Mouse (Mus musculus): ENCODE results near the gene Icam1. TPM values are rescaled to one million over a fixed set of nuclear protein-coding genes. Genes with fewer than 3 reads are reported as not detected.
"Not testable (repeated sequence)": the region's sequence is repeated elsewhere in the genome, so short reads cannot be mapped to it uniquely, and the experiment has no call there.

The Icam1 gene
- polyA plus RNA-seq, 1 experiment from 2014 or later = 10.3 TPM

GRCm38 (mm10) chr9:21043563-21043962 is 27.8 kb downstream of the Icam1 start:
- H3K36me3 ChIP-seq (ENCODE audit: control insufficient read depth, insufficient read depth, low read length) = no peaks in the 10 kb centered on the region
- H3K4me2 ChIP-seq (replicated peaks; ENCODE audit: low read depth, low read length) = no peak overlapping the region
- 80% methylated on average over 4 of the region's 4 CpGs for WGBS
- H3K9ac ChIP-seq (ENCODE audit: low read depth, low read length) = no peak overlapping the region
- no peak overlapping the region for H3K4me3 ChIP-seq (ENCODE audit: low read length)
- H3K27me3 ChIP-seq (ENCODE audit: control insufficient read depth, insufficient read depth, low read length) = peaks cover 6% of the 10 kb centered on the region; the same call in 1 of the 2 replicates
- no peaks in the 10 kb centered on the region for H3K4me1 ChIP-seq (ENCODE audit: control insufficient read depth, insufficient read depth, low read length)
- no peaks in the 10 kb centered on the region for H3K9me3 ChIP-seq (ENCODE audit: control insufficient read depth, low read length)
- no peak overlapping the region for H3K27ac ChIP-seq (ENCODE audit: low read depth, low read length)
- no peak for ATAC-seq (ENCODE audit: low FRiP score, low TSS enrichment)

DNA sequence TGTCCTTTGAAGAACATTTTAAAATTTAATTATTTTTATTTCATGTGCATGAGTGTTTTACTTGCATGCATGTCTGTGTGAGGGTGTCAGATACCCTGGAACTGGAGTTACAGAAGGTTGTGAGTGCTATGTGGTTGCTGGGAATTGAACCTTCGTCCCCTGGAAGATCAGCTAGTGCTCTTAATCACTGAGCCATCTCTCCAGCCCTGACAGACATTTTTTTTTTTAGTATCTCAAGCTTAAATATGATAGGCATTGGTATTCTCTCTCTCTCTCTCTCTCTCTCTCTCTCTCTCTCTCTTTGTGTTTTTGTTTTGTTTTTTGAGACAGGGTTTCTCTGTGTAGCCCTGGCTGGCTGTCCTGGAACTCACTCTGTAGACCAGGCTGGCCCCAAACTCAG is 29.0 kb downstream of the Icam1 start:
- ATAC-seq (ENCODE audit: low FRiP score, low TSS enrichment); H3K27me3 ChIP-seq (ENCODE audit: control insufficient read depth, insufficient read depth, low read length); H3K4me2 ChIP-seq (replicated peaks; ENCODE audit: low read depth, low read length); H3K9me3 ChIP-seq (ENCODE audit: control insufficient read depth, low read length); H3K4me1 ChIP-seq (ENCODE audit: control insufficient read depth, insufficient read depth, low read length); H3K9ac ChIP-seq (ENCODE audit: low read depth, low read length); H3K27ac ChIP-seq (ENCODE audit: low read depth, low read length); H3K36me3 ChIP-seq (ENCODE audit: control insufficient read depth, insufficient read depth, low read length); H3K4me3 ChIP-seq (ENCODE audit: low read length): not testable (repeated sequence)
- WGBS = 83% methylated on average over 1 of the region's 1 CpGs

- no peaks in the 10 kb centered on the region for H3K4me1 ChIP-seq (ENCODE audit: control insufficient read depth, insufficient read depth, low read length)
- no peaks in the 10 kb centered on the region for H3K27me3 ChIP-seq (ENCODE audit: control insufficient read depth, insufficient read depth, low read length)
- H3K9ac ChIP-seq (ENCODE audit: low read depth, low read length) = no peak overlapping the region
- H3K9me3 ChIP-seq (ENCODE audit: control insufficient read depth, low read length) = no peaks in the 10 kb centered on the region
- 81% methylated on average over 3 of the region's 3 CpGs for WGBS
- H3K36me3 ChIP-seq (ENCODE audit: control insufficient read depth, insufficient read depth, low read length) = no peaks in the 10 kb centered on the region
- H3K4me3 ChIP-seq (ENCODE audit: low read length) = no peak overlapping the region
- H3K4me2 ChIP-seq (replicated peaks; ENCODE audit: low read depth, low read length) = no peak overlapping the region
- H3K27ac ChIP-seq (ENCODE audit: low read depth, low read length) = no peak overlapping the region
- no peak for ATAC-seq (ENCODE audit: low FRiP score, low TSS enrichment)
These were observed 29.4 kb downstream of the Icam1 start for GRCm38 (mm10) chr9:21045235-21045634.

DNA sequence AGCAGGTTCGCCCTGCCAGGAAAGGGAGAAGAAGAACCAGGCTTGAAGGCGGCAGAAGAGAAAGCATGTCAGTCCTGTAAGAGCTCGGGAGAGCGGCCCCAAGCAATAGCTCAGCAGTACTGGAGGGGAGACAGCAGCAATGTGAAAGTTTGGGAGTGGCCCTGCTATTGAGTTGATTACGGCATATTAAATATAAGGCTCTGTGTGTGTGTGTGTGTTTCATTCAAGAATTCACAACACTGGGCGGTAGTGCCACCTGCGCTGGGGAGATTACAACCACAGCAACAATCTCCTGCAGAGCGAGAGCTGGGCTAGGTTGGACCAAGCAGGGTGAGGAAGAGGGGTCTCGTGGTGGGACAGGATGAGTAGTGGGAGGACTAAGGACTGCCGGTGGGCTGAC is 35.8 kb downstream of the Icam1 start:
- Histone ChIP-seq H3K27me3 (ENCODE audit: control insufficient read depth, insufficient read depth, low read length) (no peaks in the 10 kb centered on the region), H3K27ac (ENCODE audit: low read depth, low read length) (no peak overlapping the region), H3K36me3 (ENCODE audit: control insufficient read depth, insufficient read depth, low read length) (no peaks in the 10 kb centered on the region), H3K9ac (ENCODE audit: low read depth, low read length) (no peak overlapping the region), H3K9me3 (ENCODE audit: control insufficient read depth, low read length) (no peaks in the 10 kb centered on the region), H3K4me3 (ENCODE audit: low read length) (no peak overlapping the region), H3K4me1 (ENCODE audit: control insufficient read depth, insufficient read depth, low read length) (no peaks in the 10 kb centered on the region), H3K4me2 (replicated peaks; ENCODE audit: low read depth, low read length) (no peak overlapping the region)
- no peak for ATAC-seq (ENCODE audit: low FRiP score, low TSS enrichment)
- 62% methylated on average over 10 of the region's 10 CpGs for WGBS

- ATAC-seq (ENCODE audit: low FRiP score, low TSS enrichment) = no peak
These were observed 47.1 kb downstream of the Icam1 start for GRCm38 (mm10) chr9:21062928-21063327.

DNA sequence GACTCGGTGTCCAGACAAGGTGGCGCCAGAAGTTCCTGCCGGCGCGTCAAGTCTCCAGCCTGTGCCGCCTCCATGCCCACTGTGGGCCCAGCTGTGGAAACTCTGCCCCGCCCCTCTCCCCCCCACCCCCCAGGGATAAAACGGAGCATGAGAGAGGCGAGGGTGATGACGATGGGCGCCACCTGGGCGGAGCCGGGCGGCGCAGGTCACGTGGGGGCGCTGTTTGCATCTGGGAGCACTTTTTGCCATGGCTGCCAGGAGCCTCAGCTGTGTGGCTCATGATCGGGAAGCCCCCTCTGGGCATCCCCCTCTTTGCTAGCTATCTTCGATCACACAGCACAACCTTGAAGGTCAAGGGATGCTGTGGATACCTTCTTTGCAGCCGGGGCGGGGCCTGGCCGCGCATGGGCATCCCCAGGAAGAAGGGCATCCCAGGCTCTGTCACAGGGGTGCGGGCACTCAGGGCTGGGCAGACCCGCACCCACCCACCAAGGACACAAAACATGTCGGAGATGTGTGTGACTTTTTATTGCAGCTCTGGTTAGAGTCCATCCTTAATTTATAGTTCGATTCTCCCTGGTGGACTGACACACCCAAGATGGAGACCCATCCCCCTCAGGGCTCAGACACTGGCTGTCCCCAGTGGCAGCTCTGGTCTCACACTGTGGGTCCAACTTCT is 51.4 kb downstream of the Icam1 start, which contains the start of gene Zglp1:
Gene Zglp1, minus strand, starts transcription at position 88 of the 679 bp plus-strand sequence.
- peaks cover 49% of the 10 kb centered on the region for H3K36me3 ChIP-seq (ENCODE audit: control insufficient read depth, insufficient read depth, low read length)
- 86% methylated on average over 26 of the region's 27 CpGs for WGBS
- no peak for ATAC-seq (ENCODE audit: low FRiP score, low TSS enrichment)

More at GRCm38 (mm10) chr9:21062928-21063327, 47.1 kb downstream of the Icam1 start:
- Histone ChIP-seq H3K4me2 (replicated peaks; ENCODE audit: low read depth, low read length) (no peak overlapping the region), H3K4me1 (ENCODE audit: control insufficient read depth, insufficient read depth, low read length) (no peaks in the 10 kb centered on the region), H3K9me3 (ENCODE audit: control insufficient read depth, low read length) (no peaks in the 10 kb centered on the region), H3K27ac (ENCODE audit: low read depth, low read length) (no peak overlapping the region), H3K36me3 (ENCODE audit: control insufficient read depth, insufficient read depth, low read length) (peaks cover 38% of the 10 kb centered on the region), H3K27me3 (ENCODE audit: control insufficient read depth, insufficient read depth, low read length) (no peaks in the 10 kb centered on the region), H3K4me3 (ENCODE audit: low read length) (no peak overlapping the region), H3K9ac (ENCODE audit: low read depth, low read length) (no peak overlapping the region)
- 85% methylated on average over 2 of the region's 2 CpGs for WGBS

DNA sequence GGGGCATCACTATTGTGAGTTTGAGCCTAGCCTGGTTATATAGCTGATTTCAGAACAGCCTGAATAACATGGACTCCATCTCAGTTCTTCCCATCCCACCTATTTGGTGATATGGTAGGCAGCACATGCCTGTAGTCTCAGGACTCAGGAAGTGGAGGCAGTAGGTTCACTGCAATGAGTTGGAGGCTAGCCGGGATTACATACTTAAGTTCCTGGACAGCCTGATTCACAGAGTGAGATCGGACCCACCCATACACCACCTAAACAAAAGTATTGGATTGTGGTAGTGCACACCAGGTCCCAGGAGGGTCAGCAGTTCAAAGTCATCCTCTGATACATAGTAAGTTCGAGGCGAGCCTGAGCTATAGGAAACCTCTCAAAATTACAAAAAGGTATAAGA is 56.9 kb downstream of the Icam1 start:
- H3K4me2 ChIP-seq (replicated peaks; ENCODE audit: low read depth, low read length) = peak overlapping the region; percentile 63
- peaks cover 6% of the 10 kb centered on the region; the same call in 1 of the 2 replicates for H3K4me1 ChIP-seq (ENCODE audit: control insufficient read depth, insufficient read depth, low read length)
- H3K36me3 ChIP-seq (ENCODE audit: control insufficient read depth, insufficient read depth, low read length) = peaks cover 40% of the 10 kb centered on the region
- H3K9ac ChIP-seq (ENCODE audit: low read depth, low read length) = peak overlapping the region; percentile 82
- H3K4me3 ChIP-seq (ENCODE audit: low read length) = peak overlapping the region; percentile 70
- H3K27me3 ChIP-seq (ENCODE audit: control insufficient read depth, insufficient read depth, low read length) = no peaks in the 10 kb centered on the region
- H3K27ac ChIP-seq (ENCODE audit: low read depth, low read length) = no peak overlapping the region
- peak; percentile 24 for ATAC-seq (ENCODE audit: low FRiP score, low TSS enrichment)
- WGBS = 10% methylated on average over 4 of the region's 4 CpGs
- H3K9me3 ChIP-seq (ENCODE audit: control insufficient read depth, low read length) = no peaks in the 10 kb centered on the region

More for the DNA sequence above, 51.4 kb downstream of the Icam1 start, which contains the start of gene Zglp1:
- no peaks in the 10 kb centered on the region for H3K27me3 ChIP-seq (ENCODE audit: control insufficient read depth, insufficient read depth, low read length)
- peaks cover 2% of the 10 kb centered on the region; the same call in 1 of the 2 replicates for H3K4me1 ChIP-seq (ENCODE audit: control insufficient read depth, insufficient read depth, low read length)
- no peak within 1 kb of the TSS for H3K4me2 ChIP-seq (replicated peaks; ENCODE audit: low read depth, low read length)
- H3K4me3 ChIP-seq (ENCODE audit: low read length) = no peak within 1 kb of the TSS
- H3K9me3 ChIP-seq (ENCODE audit: control insufficient read depth, low read length) = no peaks in the 10 kb centered on the region
- no peak within 1 kb of the TSS for H3K27ac ChIP-seq (ENCODE audit: low read depth, low read length)
- H3K9ac ChIP-seq (ENCODE audit: low read depth, low read length) = no peak within 1 kb of the TSS

- Histone ChIP-seq H3K4me2 (replicated peaks; ENCODE audit: low read depth, low read length) (peak within 1 kb of the TSS; percentile 63), H3K27ac (ENCODE audit: low read depth, low read length) (peak within 1 kb of the TSS; percentile 49; the same call in 1 of the 2 replicates), H3K9ac (ENCODE audit: low read depth, low read length) (peak within 1 kb of the TSS; percentile 82), H3K9me3 (ENCODE audit: control insufficient read depth, low read length) (no peaks in the 10 kb centered on the region), H3K4me3 (ENCODE audit: low read length) (peak within 1 kb of the TSS; percentile 70), H3K27me3 (ENCODE audit: control insufficient read depth, insufficient read depth, low read length) (no peaks in the 10 kb centered on the region), H3K36me3 (ENCODE audit: control insufficient read depth, insufficient read depth, low read length) (peaks cover 44% of the 10 kb centered on the region), H3K4me1 (ENCODE audit: control insufficient read depth, insufficient read depth, low read length) (peaks cover 6% of the 10 kb centered on the region; the same call in 1 of the 2 replicates)
- ATAC-seq (ENCODE audit: low FRiP score, low TSS enrichment) = peak; percentile 95
- 3% methylated on average over 58 of the region's 58 CpGs for WGBS
These were observed 57.5 kb downstream of the Icam1 start, which contains the start of the genes Gm49373 and Fdx1l for GRCm38 (mm10) chr9:21073044-21073840. TSS of gene Gm49373 (minus strand) at chr9:21073096. TSS of gene Fdx1l (minus strand) at chr9:21073614.

DNA sequence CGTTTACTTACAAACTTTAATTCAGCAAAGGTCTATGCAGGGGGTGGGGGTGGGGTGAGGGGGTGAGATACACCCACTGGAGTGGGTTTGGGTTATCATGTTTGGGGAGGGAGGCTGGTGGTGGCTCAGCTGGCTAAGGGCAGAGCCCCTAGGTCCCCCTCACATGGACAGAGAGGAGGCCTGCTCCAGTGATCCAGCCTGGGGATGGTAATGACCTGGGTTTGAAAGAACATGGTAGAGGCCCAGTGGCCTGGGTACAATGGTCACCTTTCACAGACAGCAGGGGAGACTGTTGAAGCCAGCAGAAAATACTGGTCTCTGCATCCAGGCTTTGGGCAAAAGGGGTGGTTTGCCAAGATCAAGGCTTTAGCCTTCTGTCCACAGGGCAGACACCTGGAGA is 58.4 kb downstream of the Icam1 start:
- Histone ChIP-seq H3K4me3 (ENCODE audit: low read length) (no peak overlapping the region), H3K9ac (ENCODE audit: low read depth, low read length) (no peak overlapping the region), H3K27me3 (ENCODE audit: control insufficient read depth, insufficient read depth, low read length) (no peaks in the 10 kb centered on the region), H3K36me3 (ENCODE audit: control insufficient read depth, insufficient read depth, low read length) (peaks cover 54% of the 10 kb centered on the region), H3K27ac (ENCODE audit: low read depth, low read length) (no peak overlapping the region), H3K9me3 (ENCODE audit: control insufficient read depth, low read length) (no peaks in the 10 kb centered on the region), H3K4me2 (replicated peaks; ENCODE audit: low read depth, low read length) (no peak overlapping the region), H3K4me1 (ENCODE audit: control insufficient read depth, insufficient read depth, low read length) (peaks cover 6% of the 10 kb centered on the region; the same call in 1 of the 2 replicates)
- 84% methylated on average over 1 of the region's 1 CpGs for WGBS
- no peak for ATAC-seq (ENCODE audit: low FRiP score, low TSS enrichment)
